Mouse (Mus musculus) megakaryocyte, embryonic 14.5 days (primary cell): ENCODE measurements around the gene Pfkfb4. TPM values are rescaled to one million over a fixed set of nuclear protein-coding genes. Genes with fewer than 3 reads are reported as not detected.

Experiments
- H3K27me3 ChIP-seq: replicated peaks from 2 replicates; pipeline ENCODE3; 2012; ENCODE audit warnings: inconsistent platforms
- H3K36me3 ChIP-seq: replicated peaks from 2 replicates; pipeline ENCODE3; 2012; ENCODE audit warnings: low read length, inconsistent platforms, mixed read lengths
- H3K4me1 ChIP-seq: 2 replicates; pipeline ENCODE4 v1.6.1; 2012; ENCODE audit warnings: inconsistent platforms
- H3K4me3 ChIP-seq: replicated peaks from 2 replicates; pipeline ENCODE3; 2012; ENCODE audit warnings: moderate library complexity, mild to moderate bottlenecking, inconsistent platforms
- H3K9me3 ChIP-seq: 2 replicates; pipeline ENCODE4 v1.6.1; 2012; ENCODE audit warnings: inconsistent platforms
- FLI1 ChIP-seq: IDR thresholded peaks from 2 replicates; pipeline ENCODE4 v1.6.1; 2012; ENCODE audit warnings: low read length, inconsistent platforms, mixed read lengths
- GATA1 ChIP-seq: IDR thresholded peaks from 3 replicates; pipeline ENCODE4 v1.6.1; 2012; ENCODE audit warnings: mixed read lengths, low read length, inconsistent platforms, borderline replicate concordance
- polyA plus RNA-seq: library from polyadenylated mRNA; stranded (reverse); fragments of >175 nt; gene quantifications from 2 replicates; pipeline ENCODE4 v1.2.3, GENCODE M21; 2012; ENCODE audit warnings: low replicate concordance; ENCODE audit not compliant: insufficient read depth

Pfkfb4 gene
- polyA plus RNA-seq, 1 experiment = 5.8 TPM

GRCm38 (mm10) chr9:109068095-109068735, 76.6 kb downstream of the Pfkfb4 start:
- Histone ChIP-seq H3K36me3 (peaks cover 86% of the 10 kb centered on the region), H3K4me3 (no peak overlapping the region)
- TF ChIP-seq GATA1 = no peak
- no peak for TF ChIP-seq FLI1

GRCm38 (mm10) chr9:109073661-109074573, 82.3 kb downstream of the Pfkfb4 start, which contains the start of gene Atrip:
Atrip (minus strand) TSS chr9:109074124.
- TF ChIP-seq FLI1 (no peak), GATA1 (no peak)
- H3K4me3 ChIP-seq = peak within 1 kb of the TSS; percentile 99
- H3K9me3 ChIP-seq = no peaks in the 10 kb centered on the region
- H3K36me3 ChIP-seq = peaks cover 41% of the 10 kb centered on the region
- H3K27me3 ChIP-seq = no peaks in the 10 kb centered on the region
- peaks cover 25% of the 10 kb centered on the region for H3K4me1 ChIP-seq

More at GRCm38 (mm10) chr9:109068095-109068735, 76.6 kb downstream of the Pfkfb4 start:
- no peaks in the 10 kb centered on the region for H3K9me3 ChIP-seq
- H3K4me1 ChIP-seq = peaks cover 14% of the 10 kb centered on the region
- H3K27me3 ChIP-seq = no peaks in the 10 kb centered on the region

- Histone ChIP-seq H3K4me3 (no peak overlapping the region), H3K9me3 (no peaks in the 10 kb centered on the region), H3K4me1 (peaks cover 39% of the 10 kb centered on the region), H3K36me3 (peaks cover 32% of the 10 kb centered on the region), H3K27me3 (no peaks in the 10 kb centered on the region)
- no peak for TF ChIP-seq FLI1
- TF ChIP-seq GATA1 = no peak
These were observed 88.9 kb downstream of the Pfkfb4 start for GRCm38 (mm10) chr9:109080516-109080915.

GRCm38 (mm10) chr9:109081749-109082123, 90.2 kb downstream of the Pfkfb4 start:
- Histone ChIP-seq H3K4me1 (peaks cover 47% of the 10 kb centered on the region), H3K36me3 (peaks cover 36% of the 10 kb centered on the region), H3K9me3 (no peaks in the 10 kb centered on the region), H3K27me3 (no peaks in the 10 kb centered on the region), H3K4me3 (peak overlapping the region; percentile 96)
- TF ChIP-seq FLI1 (no peak), GATA1 (no peak)

Other genes starting within 250 kb of the Pfkfb4 start
- gene Ip6k2, start 208.0 kb upstream of the Pfkfb4 start, polyA plus RNA-seq = 19.2 and 25.5 TPM in 2 replicates
- 1.4 TPM in 1 of 2 replicates, not detected in the other for gene Nckipsd, start 183.4 kb upstream of the Pfkfb4 start, polyA plus RNA-seq
- 1.5 TPM in 1 of 2 replicates, not detected in the other for gene Celsr3, start 165.5 kb upstream of the Pfkfb4 start, polyA plus RNA-seq
- 8.6 and 23.5 TPM in 2 replicates for gene Slc26a6, start 138.5 kb upstream of the Pfkfb4 start, polyA plus RNA-seq
- gene Tmem89, start 77.2 kb upstream of the Pfkfb4 start, polyA plus RNA-seq = not detected in 2 replicates
- 221 and 266 TPM in 2 replicates for gene Uqcrc1, start 55.1 kb upstream of the Pfkfb4 start, polyA plus RNA-seq
- gene Col7a1, start 38.2 kb upstream of the Pfkfb4 start, polyA plus RNA-seq = 0.36 and 2.2 TPM in 2 replicates
- 0.18 TPM in 1 of 2 replicates, not detected in the other for gene Ucn2, start 5.8 kb upstream of the Pfkfb4 start, polyA plus RNA-seq
- 375 and 575 TPM in 2 replicates for gene Shisa5, start 46.8 kb downstream of the Pfkfb4 start, polyA plus RNA-seq
- 25.2 and 49.1 TPM in 2 replicates for gene Trex1, start 68.0 kb downstream of the Pfkfb4 start, polyA plus RNA-seq
- gene Atrip, start 82.3 kb downstream of the Pfkfb4 start, polyA plus RNA-seq = 2.2 and 2.8 TPM in 2 replicates
- 3.8 TPM in 1 of 2 replicates, not detected in the other for gene Ccdc51, start 90.7 kb downstream of the Pfkfb4 start, polyA plus RNA-seq
- gene Tma7, start 90.8 kb downstream of the Pfkfb4 start, polyA plus RNA-seq = 28.0 and 687 TPM in 2 replicates
- not detected in 2 replicates for gene Plxnb1, start 103.6 kb downstream of the Pfkfb4 start, polyA plus RNA-seq
- not detected in 2 replicates for gene Fbxw21, start 170.3 kb downstream of the Pfkfb4 start, polyA plus RNA-seq
- gene Fbxw13, start 204.2 kb downstream of the Pfkfb4 start, polyA plus RNA-seq = not detected in 2 replicates
- gene Fbxw20, start 243.0 kb downstream of the Pfkfb4 start, polyA plus RNA-seq = not detected in 2 replicates